Mouse (Mus musculus) intestine, postnatal 0 days (tissue): ENCODE measurements at regions not wholly inside any gene's neighbourhood (a gene's known extent, or its start where the extent isn't known, plus 50 kb on each side); places are given as distances from the start of the nearest gene placed in this dataset.

ENCODE experiments used
- ATAC-seq: fragments of 200-750 bp; cut with Nextera tagmentation; 2 replicates; pipeline ENCODE4 v1.8.0; 2017; ENCODE audit warnings: mild to moderate bottlenecking, moderate TSS enrichment, moderate library complexity
- H3K27ac ChIP-seq: fragments of 300-500 bp; sonication (generic); 2 replicates; pipeline ENCODE4 v1.5.1; 2014; ENCODE audit warnings: mild to moderate bottlenecking, low read depth, low read length, moderate library complexity
- H3K27me3 ChIP-seq: fragments of 300-500 bp; sonication (generic); replicated peaks from 2 replicates; pipeline ENCODE4 v1.6.1; 2014; ENCODE audit warnings: low read length, mixed read lengths; ENCODE audit not compliant: control insufficient read depth, insufficient read depth
- H3K36me3 ChIP-seq: fragments of 300-500 bp; sonication (generic); 2 replicates; pipeline ENCODE4 v1.6.1; 2014; ENCODE audit warnings: mild to moderate bottlenecking, moderate library complexity; ENCODE audit not compliant: control insufficient read depth, insufficient read depth
- H3K4me1 ChIP-seq: fragments of 300-500 bp; sonication (generic); replicated peaks from 2 replicates; pipeline ENCODE4 v1.6.1; 2014; ENCODE audit warnings: antibody characterized with exemption, low read length, mixed read lengths; ENCODE audit not compliant: control insufficient read depth, insufficient read depth
- H3K4me2 ChIP-seq: fragments of 300-500 bp; sonication (generic); replicated peaks from 2 replicates; pipeline ENCODE4 v1.6.1; 2014; ENCODE audit warnings: low read depth, mild to moderate bottlenecking, moderate library complexity
- H3K4me3 ChIP-seq: fragments of 300-500 bp; sonication (generic); 2 replicates; pipeline ENCODE4 v1.5.1; 2014; ENCODE audit warnings: low read depth, low read length
- H3K9ac ChIP-seq: fragments of 300-500 bp; sonication (generic); 2 replicates; pipeline ENCODE4 v1.6.1; 2014; ENCODE audit warnings: mild to moderate bottlenecking, low read depth, low read length
- H3K9me3 ChIP-seq: fragments of 300-500 bp; sonication (generic); 2 replicates; pipeline ENCODE4 v1.6.1; 2016; ENCODE audit warnings: mixed run types; ENCODE audit not compliant: control insufficient read depth
- CTCF ChIP-seq: sonication (generic); IDR thresholded peaks from 2 replicates; pipeline ENCODE4 v1.5.1; 2016; ENCODE audit warnings: low read depth, mild to moderate bottlenecking, control low read depth, antibody characterized with exemption, moderate library complexity
- WGBS: fragments of 180-500 bp; shearing (Covaris S2); extraction: QIAGEN DNeasy Blood & Tissue Kit; methylation state at CpG from one replicate; pipeline ENCODE4 v1.1.7; 2014; 5-methylcytosine and 5-hydroxymethylcytosine counted together

GRCm38 (mm10) chr3:20984146-20984545 lies 617.2 kb upstream of the Agtr1b start:
- Histone ChIP-seq H3K4me2 (no peak overlapping the region), H3K9me3 (no peaks in the 10 kb centered on the region), H3K36me3 (no peaks in the 10 kb centered on the region), H3K4me3 (no peak overlapping the region), H3K4me1 (no peaks in the 10 kb centered on the region), H3K27ac (no peak overlapping the region), H3K9ac (no peak overlapping the region), H3K27me3 (no peaks in the 10 kb centered on the region)
- 10% methylated on average over 1 of the region's 1 CpGs for WGBS
- no peak for TF ChIP-seq CTCF
- no peak for ATAC-seq

GRCm38 (mm10) chr3:20973077-20973476 lies 606.1 kb upstream of the Agtr1b start:
- ATAC-seq: no peak
- Histone ChIP-seq H3K4me3 (no peak overlapping the region), H3K9me3 (no peaks in the 10 kb centered on the region)

More at GRCm38 (mm10) chr3:20973077-20973476, 606.1 kb upstream of the Agtr1b start:
- no peak for TF ChIP-seq CTCF
- H3K4me1 ChIP-seq: no peaks in the 10 kb centered on the region
- no peak overlapping the region for H3K27ac ChIP-seq
- 54% methylated on average over 1 of the region's 1 CpGs for WGBS
- no peak overlapping the region for H3K4me2 ChIP-seq
- no peaks in the 10 kb centered on the region for H3K27me3 ChIP-seq
- no peak overlapping the region for H3K9ac ChIP-seq
- no peaks in the 10 kb centered on the region for H3K36me3 ChIP-seq
